Mouse (Mus musculus): Measurements from ENCODE around the gene Jag2. TPM values are rescaled to one million over a fixed set of nuclear protein-coding genes. Genes with fewer than 3 reads are reported as not detected.

Gene Jag2
- total RNA-seq (2014; rRNA removed; ENCODE audit: low replicate concordance) (22.7 and 58.5 TPM in 2 replicates), polyA plus RNA-seq (2015; fragmentation: Nextera tagmentation; extraction: Ambion mirVana) (1.8 and 3.3 TPM in 2 replicates)

DNA sequence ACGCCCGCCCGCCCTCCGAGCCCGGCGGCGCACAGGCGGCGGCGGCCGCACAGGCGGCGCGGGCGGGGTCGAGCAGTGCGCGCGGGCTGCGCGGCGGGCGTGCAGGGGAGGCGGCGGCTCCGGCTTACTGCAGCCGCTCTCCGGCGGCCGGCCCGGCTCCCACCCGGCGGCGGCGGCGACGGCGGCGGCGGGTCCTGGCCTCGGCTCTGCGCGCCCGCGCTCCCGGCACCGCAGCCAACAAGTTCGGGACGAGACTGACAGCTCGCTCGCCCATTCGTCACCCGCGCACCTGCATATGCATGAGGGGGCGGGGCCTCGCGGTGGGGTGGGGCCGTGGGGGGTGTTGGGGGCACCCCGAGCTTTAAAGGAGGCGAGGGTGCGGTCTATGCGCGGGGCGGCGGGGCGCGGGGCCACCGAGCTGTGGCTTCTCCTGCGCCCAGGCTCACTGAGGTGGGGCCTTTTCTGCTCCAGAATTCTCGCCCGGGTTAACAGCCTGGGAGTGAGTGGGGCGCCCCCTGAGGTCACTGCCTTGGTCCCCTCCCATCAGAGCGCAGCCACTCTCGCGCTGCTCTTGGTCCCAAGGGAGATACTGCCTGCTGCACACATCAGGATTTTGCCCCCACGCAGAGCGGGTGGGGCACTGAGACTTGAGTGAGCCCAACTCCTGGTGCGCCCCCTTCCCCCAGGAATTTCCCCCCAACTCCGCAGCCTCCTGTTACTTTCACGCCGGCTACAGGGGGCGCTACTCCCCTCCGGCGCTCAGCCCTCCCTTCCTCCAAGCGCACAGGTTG, at the start of gene Jag2:
Gene Jag2 (minus strand): TSS at position 215 of the 791 bp plus-strand sequence.
- Histone ChIP-seq H3K4me2 (ENCODE audit: low read depth, low read length) (peak within 1 kb of the TSS; percentile 81), H3K36me3 (replicated peaks; ENCODE audit: control insufficient read depth, insufficient read depth, low read length) (no peaks in the 10 kb centered on the region), H3K9ac (replicated peaks; ENCODE audit: low read depth, low read length) (peak within 1 kb of the TSS; percentile 22), H3K4me3 (ENCODE audit: low read depth, low read length) (peak within 1 kb of the TSS; percentile 53), H3K9me3 (replicated peaks; ENCODE audit: control insufficient read depth, low read length) (no peaks in the 10 kb centered on the region), H3K27ac (ENCODE audit: low read depth) (peak within 1 kb of the TSS; percentile 53), H3K27me3 (ENCODE audit: control insufficient read depth, insufficient read depth, low read length) (peaks cover 59% of the 10 kb centered on the region), H3K4me1 (ENCODE audit: control insufficient read depth, insufficient read depth) (peaks cover 24% of the 10 kb centered on the region)
- WGBS: 2% methylated on average over 51 of the region's 85 CpGs
- DNase-seq (ENCODE audit: low spot score): no peak
- peak; percentile 44 for ATAC-seq (ENCODE audit: insufficient read depth, low read depth)
- TF ChIP-seq EP300 (IDR thresholded peaks at IDR 0.05; ENCODE audit: low read depth) (no peak), CTCF (IDR thresholded peaks at IDR 0.05; ENCODE audit: low read depth) (peak; percentile 35)

DNA sequence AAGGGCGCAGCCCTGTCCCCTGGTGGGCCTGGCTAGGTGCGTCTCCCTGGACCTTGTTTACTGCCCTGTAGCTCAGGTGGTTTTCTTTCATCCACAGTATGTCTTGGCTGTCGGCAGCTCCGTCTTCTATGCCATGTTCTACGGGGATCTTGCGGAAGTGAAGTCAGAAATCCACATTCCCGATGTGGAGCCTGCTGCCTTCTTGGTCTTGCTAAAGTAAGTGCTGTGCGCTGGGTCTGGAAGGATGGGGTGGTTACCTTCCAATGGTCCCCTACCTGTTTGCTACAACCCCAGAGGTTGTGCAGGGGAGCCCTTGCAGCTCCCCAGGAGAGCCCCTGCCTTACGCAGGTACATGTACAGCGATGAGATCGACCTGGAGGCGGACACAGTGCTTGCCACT, 47.6 kb upstream of the Jag2 start:
- peaks cover 12% of the 10 kb centered on the region for H3K4me1 ChIP-seq (ENCODE audit: control insufficient read depth, insufficient read depth)
- peaks cover 66% of the 10 kb centered on the region for H3K36me3 ChIP-seq (replicated peaks; ENCODE audit: control insufficient read depth, insufficient read depth, low read length)
- WGBS: 42% methylated on average over 12 of the region's 12 CpGs
- no peaks in the 10 kb centered on the region for H3K27me3 ChIP-seq (ENCODE audit: control insufficient read depth, insufficient read depth, low read length)
- peak overlapping the region; percentile 92 for H3K4me2 ChIP-seq (ENCODE audit: low read depth, low read length)
- peak overlapping the region; percentile 66 for H3K4me3 ChIP-seq (ENCODE audit: low read depth, low read length)
- ATAC-seq (ENCODE audit: insufficient read depth, low read depth): no peak
- no peak for TF ChIP-seq CTCF (IDR thresholded peaks at IDR 0.05; ENCODE audit: low read depth)
- no peak for TF ChIP-seq EP300 (IDR thresholded peaks at IDR 0.05; ENCODE audit: low read depth)
- DNase-seq (ENCODE audit: low spot score): no peak
- no peaks in the 10 kb centered on the region for H3K9me3 ChIP-seq (replicated peaks; ENCODE audit: control insufficient read depth, low read length)
- H3K27ac ChIP-seq (ENCODE audit: low read depth): peak overlapping the region; percentile 88
- peak overlapping the region; percentile 72 for H3K9ac ChIP-seq (replicated peaks; ENCODE audit: low read depth, low read length)

DNA sequence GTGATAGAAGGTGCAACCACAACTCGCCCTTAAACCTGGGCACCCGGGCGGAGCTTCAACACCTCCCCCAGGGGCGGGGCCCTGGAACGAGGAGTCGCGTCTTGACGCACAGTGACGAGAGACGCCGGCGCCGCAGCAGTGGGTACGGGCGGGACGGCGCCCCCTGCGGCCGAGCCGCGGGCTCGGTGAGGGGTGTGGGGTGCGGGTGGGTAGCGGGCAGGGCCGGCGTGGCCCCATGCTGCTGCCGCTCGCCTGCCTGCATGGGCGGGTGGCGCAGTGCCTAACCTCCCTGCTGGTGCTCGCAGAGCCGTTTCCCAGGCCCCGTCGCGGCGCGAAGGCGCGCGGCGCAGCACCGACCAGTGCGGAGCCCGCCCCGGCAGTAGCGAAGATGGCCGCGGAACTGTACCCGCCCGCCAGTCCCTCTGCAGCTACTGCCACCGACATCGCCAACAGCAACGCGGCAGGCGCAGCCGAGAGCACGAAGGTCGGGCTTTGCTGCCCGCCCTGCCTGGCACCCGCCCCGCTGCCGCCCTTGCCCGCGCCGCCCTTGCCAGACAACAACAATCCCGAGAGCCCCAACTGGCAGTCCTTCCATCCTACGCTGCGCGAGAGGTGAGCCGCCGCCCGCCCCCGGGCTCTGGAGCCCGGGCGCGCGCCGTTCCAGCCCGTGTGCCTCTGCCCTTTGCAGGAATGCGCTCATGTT, 46.9 kb upstream of the Jag2 start, which contains the start of gene Btbd6:
Gene Btbd6 (plus strand): TSS at position 112 of the 703 bp plus-strand sequence.
- Histone ChIP-seq H3K36me3 (replicated peaks; ENCODE audit: control insufficient read depth, insufficient read depth, low read length) (peaks cover 70% of the 10 kb centered on the region), H3K9me3 (replicated peaks; ENCODE audit: control insufficient read depth, low read length) (no peaks in the 10 kb centered on the region), H3K4me1 (ENCODE audit: control insufficient read depth, insufficient read depth) (peaks cover 12% of the 10 kb centered on the region), H3K4me3 (ENCODE audit: low read depth, low read length) (peak within 1 kb of the TSS; percentile 66), H3K4me2 (ENCODE audit: low read depth, low read length) (peak within 1 kb of the TSS; percentile 92), H3K9ac (replicated peaks; ENCODE audit: low read depth, low read length) (peak within 1 kb of the TSS; percentile 72), H3K27ac (ENCODE audit: low read depth) (peak within 1 kb of the TSS; percentile 88), H3K27me3 (ENCODE audit: control insufficient read depth, insufficient read depth, low read length) (no peaks in the 10 kb centered on the region)
- DNase-seq (ENCODE audit: low spot score) (peak; percentile 88), ATAC-seq (ENCODE audit: insufficient read depth, low read depth) (peak; percentile 95)
- WGBS: under 1% methylated on average over 66 of the region's 80 CpGs
- TF ChIP-seq EP300 (IDR thresholded peaks at IDR 0.05; ENCODE audit: low read depth) (no peak; the same call in 1 of the 2 replicates), CTCF (IDR thresholded peaks at IDR 0.05; ENCODE audit: low read depth) (peak; percentile 54)

DNA sequence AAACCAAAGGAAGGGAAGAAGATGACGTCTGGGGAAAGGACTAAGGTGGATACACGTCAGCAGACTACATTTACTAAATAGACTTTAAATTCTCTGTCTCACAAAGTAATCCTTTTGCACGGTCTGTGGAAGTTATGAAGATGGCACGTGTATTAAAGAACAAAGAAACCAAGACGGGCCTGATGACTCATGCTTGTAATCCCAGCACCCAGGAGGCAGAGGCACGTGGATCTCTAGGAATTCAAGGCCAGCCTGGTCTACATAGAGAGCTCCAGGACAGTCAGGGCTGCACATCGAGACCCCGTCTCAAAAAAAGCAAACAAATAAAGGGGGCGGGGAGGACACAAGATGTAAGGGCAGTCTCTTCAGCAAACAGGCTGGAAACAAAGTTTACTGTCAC, 45.2 kb upstream of the Jag2 start:
- H3K4me1 ChIP-seq (ENCODE audit: control insufficient read depth, insufficient read depth): peaks cover 12% of the 10 kb centered on the region
- H3K9ac ChIP-seq (replicated peaks; ENCODE audit: low read depth, low read length): no peak overlapping the region
- no peaks in the 10 kb centered on the region for H3K9me3 ChIP-seq (replicated peaks; ENCODE audit: control insufficient read depth, low read length)
- no peaks in the 10 kb centered on the region for H3K27me3 ChIP-seq (ENCODE audit: control insufficient read depth, insufficient read depth, low read length)
- TF ChIP-seq CTCF (IDR thresholded peaks at IDR 0.05; ENCODE audit: low read depth): no peak
- no peak for TF ChIP-seq EP300 (IDR thresholded peaks at IDR 0.05; ENCODE audit: low read depth)
- no peak for ATAC-seq (ENCODE audit: insufficient read depth, low read depth)
- DNase-seq (ENCODE audit: low spot score): no peak
- 89% methylated on average over 9 of the region's 9 CpGs for WGBS
- no peak overlapping the region for H3K4me3 ChIP-seq (ENCODE audit: low read depth, low read length)
- H3K27ac ChIP-seq (ENCODE audit: low read depth): no peak overlapping the region
- H3K36me3 ChIP-seq (replicated peaks; ENCODE audit: control insufficient read depth, insufficient read depth, low read length): peaks cover 71% of the 10 kb centered on the region
- no peak overlapping the region for H3K4me2 ChIP-seq (ENCODE audit: low read depth, low read length)

DNA sequence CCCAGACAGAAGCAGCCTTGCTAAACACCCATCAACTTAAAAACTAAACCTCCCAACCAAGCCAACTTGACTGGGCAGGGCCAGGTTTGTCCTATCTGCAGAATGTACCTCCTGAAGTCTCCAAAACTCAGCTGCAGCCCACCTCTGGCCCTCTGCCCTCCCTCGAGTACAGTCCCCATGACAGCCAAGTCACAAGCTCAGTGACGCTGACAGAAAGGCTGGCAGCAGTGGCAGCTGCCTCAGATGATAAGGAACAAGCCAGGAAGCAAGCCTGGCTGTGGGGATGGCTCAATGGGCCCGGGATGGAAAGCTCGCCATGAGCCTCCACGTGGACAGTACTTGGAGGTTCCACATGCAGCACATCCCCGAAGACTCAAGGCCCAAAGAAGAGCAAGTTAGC, 40.0 kb upstream of the Jag2 start:
- WGBS: 49% methylated on average over 6 of the region's 6 CpGs
- Histone ChIP-seq H3K27me3 (ENCODE audit: control insufficient read depth, insufficient read depth, low read length) (no peaks in the 10 kb centered on the region), H3K4me2 (ENCODE audit: low read depth, low read length) (no peak overlapping the region), H3K27ac (ENCODE audit: low read depth) (no peak overlapping the region), H3K4me1 (ENCODE audit: control insufficient read depth, insufficient read depth) (no peaks in the 10 kb centered on the region), H3K9ac (replicated peaks; ENCODE audit: low read depth, low read length) (no peak overlapping the region), H3K4me3 (ENCODE audit: low read depth, low read length) (no peak overlapping the region), H3K9me3 (replicated peaks; ENCODE audit: control insufficient read depth, low read length) (no peaks in the 10 kb centered on the region), H3K36me3 (replicated peaks; ENCODE audit: control insufficient read depth, insufficient read depth, low read length) (peaks cover 97% of the 10 kb centered on the region)
- TF ChIP-seq CTCF (IDR thresholded peaks at IDR 0.05; ENCODE audit: low read depth): no peak
- peak; percentile 62; the same call in 1 of the 2 replicates for TF ChIP-seq EP300 (IDR thresholded peaks at IDR 0.05; ENCODE audit: low read depth)
- ATAC-seq (ENCODE audit: insufficient read depth, low read depth) (peak; percentile 80), DNase-seq (ENCODE audit: low spot score) (no peak)
